Mouse (Mus musculus) embryonic facial prominence, embryonic 15.5 days (tissue): ENCODE measurements at regions not wholly inside any gene's neighbourhood (a gene's known extent, or its start where the extent isn't known, plus 50 kb on each side); places are given as distances from the start of the nearest gene placed in this dataset.

Experiments
- ATAC-seq: fragments of 200-750 bp; cut with Nextera tagmentation; 2 replicates; pipeline ENCODE4 v1.8.0; 2017; ENCODE audit warnings: low read depth, moderate TSS enrichment; ENCODE audit not compliant: insufficient number of reproducible peaks, low FRiP score, low TSS enrichment
- H3K27ac ChIP-seq: fragments of 300-500 bp; sonication (generic); replicated peaks from 2 replicates; pipeline ENCODE4 v1.5.1; 2015; ENCODE audit warnings: mild to moderate bottlenecking, inconsistent platforms
- H3K27me3 ChIP-seq: fragments of 300-500 bp; sonication (generic); 2 replicates; pipeline ENCODE4 v1.6.1; 2015; ENCODE audit warnings: inconsistent platforms
- H3K36me3 ChIP-seq: fragments of 300-500 bp; sonication (generic); 2 replicates; pipeline ENCODE4 v1.6.1; 2015; ENCODE audit warnings: mild to moderate bottlenecking, inconsistent platforms
- H3K4me1 ChIP-seq: fragments of 300-500 bp; sonication (generic); 2 replicates; pipeline ENCODE4 v1.6.1; 2015; ENCODE audit warnings: inconsistent platforms
- H3K4me2 ChIP-seq: fragments of 300-500 bp; sonication (generic); replicated peaks from 2 replicates; pipeline ENCODE4 v1.6.1; 2015; ENCODE audit warnings: mild to moderate bottlenecking, inconsistent platforms
- H3K4me3 ChIP-seq: fragments of 300-500 bp; sonication (generic); replicated peaks from 2 replicates; pipeline ENCODE4 v1.5.1; 2015; ENCODE audit warnings: mild to moderate bottlenecking, inconsistent platforms
- H3K9ac ChIP-seq: fragments of 300-500 bp; sonication (generic); 2 replicates; pipeline ENCODE4 v1.6.1; 2015; ENCODE audit warnings: inconsistent platforms
- H3K9me3 ChIP-seq: fragments of 300-500 bp; sonication (generic); replicated peaks from 2 replicates; pipeline ENCODE4 v1.6.1; 2016; ENCODE audit warnings: inconsistent platforms
- WGBS: fragments of 180-500 bp; shearing (Covaris S2); methylation state at CpG from one replicate; pipeline ENCODE4 v1.1.7; 2015; 5-methylcytosine and 5-hydroxymethylcytosine counted together

- Histone ChIP-seq H3K4me3 (no peak overlapping the region), H3K27me3 (no peaks in the 10 kb centered on the region), H3K36me3 (no peaks in the 10 kb centered on the region), H3K9me3 (no peaks in the 10 kb centered on the region), H3K4me1 (peaks cover 8% of the 10 kb centered on the region; the same call in 1 of the 2 replicates), H3K27ac (no peak overlapping the region), H3K4me2 (no peak overlapping the region), H3K9ac (no peak overlapping the region)
- WGBS, result 80% methylated on average over 4 of the region's 4 CpGs
- ATAC-seq, result no peak
Measured at GRCm38 (mm10) chr6:94792312-94792711, 92.4 kb upstream of the Lrig1 start.

DNA sequence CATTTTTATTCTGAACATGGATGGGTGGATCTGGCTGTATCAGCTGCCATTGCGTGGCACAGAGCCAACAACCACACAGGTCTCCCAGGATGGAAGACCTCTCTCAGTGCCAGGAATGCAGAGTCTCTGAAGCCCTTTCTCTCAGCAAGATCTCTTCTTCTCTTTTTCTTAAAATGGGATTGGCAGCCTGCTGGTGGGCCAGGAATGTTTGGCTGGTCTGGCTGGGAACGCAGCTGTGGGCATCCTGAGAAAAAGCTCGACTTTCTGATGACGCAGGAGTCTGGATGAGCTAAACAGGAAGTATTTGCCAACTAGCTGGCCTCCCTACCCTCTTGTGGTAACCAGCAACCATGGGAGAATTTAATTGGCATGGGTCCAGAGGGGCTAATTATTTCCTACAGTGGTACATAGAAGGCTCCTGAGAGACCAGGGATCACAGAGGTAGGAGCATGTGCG lies 89.4 kb upstream of the Lrig1 start:
- Histone ChIP-seq H3K9ac (no peak overlapping the region), H3K27me3 (no peaks in the 10 kb centered on the region), H3K36me3 (no peaks in the 10 kb centered on the region), H3K27ac (no peak overlapping the region), H3K4me2 (no peak overlapping the region), H3K9me3 (no peaks in the 10 kb centered on the region), H3K4me1 (peaks cover 8% of the 10 kb centered on the region; the same call in 1 of the 2 replicates), H3K4me3 (no peak overlapping the region)
- 38% methylated on average over 5 of the region's 5 CpGs for WGBS
- peak; percentile 51; the same call in 1 of the 2 replicates for ATAC-seq

GRCm38 (mm10) chr6:94783471-94783870 lies 83.5 kb upstream of the Lrig1 start:
- no peak overlapping the region for H3K27ac ChIP-seq
- H3K9ac ChIP-seq, result no peak overlapping the region
- no peak overlapping the region for H3K4me3 ChIP-seq
- no peaks in the 10 kb centered on the region for H3K4me1 ChIP-seq
- H3K36me3 ChIP-seq, result no peaks in the 10 kb centered on the region
- H3K27me3 ChIP-seq, result no peaks in the 10 kb centered on the region
- WGBS, result 85% methylated on average over 1 of the region's 1 CpGs
- no peak for ATAC-seq
- H3K9me3 ChIP-seq, result no peaks in the 10 kb centered on the region
- H3K4me2 ChIP-seq, result no peak overlapping the region

- no peak overlapping the region for H3K4me2 ChIP-seq
- H3K9ac ChIP-seq, result no peak overlapping the region
- no peak overlapping the region for H3K4me3 ChIP-seq
- peaks cover 17% of the 10 kb centered on the region; the same call in 1 of the 2 replicates for H3K4me1 ChIP-seq
- no peak for ATAC-seq
- H3K36me3 ChIP-seq, result no peaks in the 10 kb centered on the region
- no peaks in the 10 kb centered on the region for H3K27me3 ChIP-seq
- H3K27ac ChIP-seq, result no peak overlapping the region
- WGBS, result 66% methylated on average over 4 of the region's 4 CpGs
- no peaks in the 10 kb centered on the region for H3K9me3 ChIP-seq
Measured at GRCm38 (mm10) chr6:94780621-94781020, 80.7 kb upstream of the Lrig1 start.

DNA sequence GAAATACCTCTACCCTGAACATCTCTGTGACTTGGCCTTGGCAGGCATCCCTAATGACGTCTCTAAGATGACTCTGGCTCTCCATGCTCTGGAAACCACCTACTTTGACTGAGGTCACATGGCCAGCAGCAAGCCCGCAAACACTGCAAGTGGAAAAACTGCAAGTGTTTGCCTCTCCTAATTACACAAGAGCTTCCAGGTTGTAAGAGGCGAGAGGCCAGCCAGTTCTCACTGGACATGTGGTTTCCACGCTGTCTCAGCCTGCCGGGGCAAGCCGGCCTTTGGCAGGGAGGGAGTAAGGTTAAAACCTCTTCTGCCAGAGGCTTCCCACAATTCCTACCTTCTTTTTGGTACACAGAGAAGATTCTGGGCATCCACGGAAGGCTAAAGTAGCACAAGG lies 79.9 kb upstream of the Lrig1 start:
- 56% methylated on average over 7 of the region's 7 CpGs for WGBS

DNA sequence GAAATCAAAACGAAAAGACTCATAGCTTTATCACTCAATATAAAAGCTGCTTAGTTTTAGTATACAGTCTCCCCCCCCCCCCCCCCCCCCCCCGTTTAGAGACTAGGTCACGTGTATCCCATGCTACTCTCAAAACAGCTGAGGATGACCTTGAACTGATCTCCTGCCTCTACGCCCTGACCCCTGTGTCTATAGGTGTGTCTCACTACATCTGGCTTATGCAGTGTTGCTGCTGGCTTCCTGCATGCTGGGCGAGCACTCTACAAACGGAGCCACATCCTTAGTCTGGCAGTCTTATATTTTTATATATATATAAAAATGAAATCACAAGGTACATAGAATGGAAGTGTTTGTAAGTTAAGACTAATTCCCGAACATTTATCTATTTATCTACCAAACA lies 79.3 kb upstream of the Lrig1 start:
- H3K4me3 ChIP-seq, result no peak overlapping the region
- peaks cover 20% of the 10 kb centered on the region for H3K4me1 ChIP-seq
- H3K9ac ChIP-seq, result no peak overlapping the region
- ATAC-seq, result no peak
- H3K9me3 ChIP-seq, result no peaks in the 10 kb centered on the region
- 61% methylated on average over 7 of the region's 7 CpGs for WGBS
- H3K36me3 ChIP-seq, result no peaks in the 10 kb centered on the region
- H3K27me3 ChIP-seq, result no peaks in the 10 kb centered on the region
- no peak overlapping the region for H3K27ac ChIP-seq
- no peak overlapping the region for H3K4me2 ChIP-seq

More for the DNA sequence above, 79.9 kb upstream of the Lrig1 start:
- Histone ChIP-seq H3K36me3 (no peaks in the 10 kb centered on the region), H3K27ac (no peak overlapping the region), H3K4me1 (peaks cover 17% of the 10 kb centered on the region; the same call in 1 of the 2 replicates), H3K9ac (no peak overlapping the region), H3K27me3 (no peaks in the 10 kb centered on the region), H3K9me3 (no peaks in the 10 kb centered on the region), H3K4me2 (no peak overlapping the region), H3K4me3 (no peak overlapping the region)
- ATAC-seq, result no peak

- no peaks in the 10 kb centered on the region for H3K36me3 ChIP-seq
- no peak overlapping the region for H3K4me3 ChIP-seq
- H3K4me1 ChIP-seq, result peaks cover 24% of the 10 kb centered on the region
- no peaks in the 10 kb centered on the region for H3K27me3 ChIP-seq
- no peak for ATAC-seq
- H3K9ac ChIP-seq, result no peak overlapping the region
- no peak overlapping the region for H3K27ac ChIP-seq
- H3K9me3 ChIP-seq, result no peaks in the 10 kb centered on the region
- H3K4me2 ChIP-seq, result no peak overlapping the region
- WGBS, result 47% methylated on average over 1 of the region's 1 CpGs
Measured at GRCm38 (mm10) chr6:94778797-94779196, 78.8 kb upstream of the Lrig1 start.

- no peaks in the 10 kb centered on the region for H3K9me3 ChIP-seq
- H3K4me1 ChIP-seq, result peaks cover 35% of the 10 kb centered on the region
- H3K36me3 ChIP-seq, result no peaks in the 10 kb centered on the region
- ATAC-seq, result no peak
- WGBS, result 22% methylated on average over 4 of the region's 4 CpGs
- H3K27me3 ChIP-seq, result no peaks in the 10 kb centered on the region
- peak overlapping the region; percentile 22; the same call in 1 of the 2 replicates for H3K27ac ChIP-seq
- no peak overlapping the region for H3K4me3 ChIP-seq
- H3K4me2 ChIP-seq, result no peak overlapping the region
- no peak overlapping the region for H3K9ac ChIP-seq
Measured at GRCm38 (mm10) chr6:94776585-94776984, 76.6 kb upstream of the Lrig1 start.

- H3K9ac ChIP-seq, result no peak overlapping the region
- no peak for ATAC-seq
- 94% methylated on average over 3 of the region's 3 CpGs for WGBS
- H3K4me3 ChIP-seq, result no peak overlapping the region
- H3K36me3 ChIP-seq, result no peaks in the 10 kb centered on the region
- H3K4me2 ChIP-seq, result no peak overlapping the region
- H3K27me3 ChIP-seq, result no peaks in the 10 kb centered on the region
- H3K27ac ChIP-seq, result peak overlapping the region; percentile 81; the same call in 1 of the 2 replicates
- H3K9me3 ChIP-seq, result no peaks in the 10 kb centered on the region
- peaks cover 35% of the 10 kb centered on the region for H3K4me1 ChIP-seq
Measured at GRCm38 (mm10) chr6:94774871-94775270, 74.9 kb upstream of the Lrig1 start.

- H3K27ac ChIP-seq, result peak overlapping the region; percentile 81
- peak overlapping the region; percentile 49 for H3K4me2 ChIP-seq
- no peak overlapping the region for H3K9ac ChIP-seq
- H3K27me3 ChIP-seq, result no peaks in the 10 kb centered on the region
- H3K4me3 ChIP-seq, result peak overlapping the region; percentile 24
- WGBS, result 5% methylated on average over 27 of the region's 27 CpGs
- 0 out of 2 replicates have a peak, but pooled peaks have one; percentile 30 for ATAC-seq
- H3K4me1 ChIP-seq, result peaks cover 35% of the 10 kb centered on the region
- no peaks in the 10 kb centered on the region for H3K36me3 ChIP-seq
- H3K9me3 ChIP-seq, result no peaks in the 10 kb centered on the region
Measured at GRCm38 (mm10) chr6:94773604-94774486, 73.9 kb upstream of the Lrig1 start.

- peaks cover 35% of the 10 kb centered on the region for H3K4me1 ChIP-seq
- 33% methylated on average over 12 of the region's 12 CpGs for WGBS
- H3K4me3 ChIP-seq, result peak overlapping the region; percentile 24; the same call in 1 of the 2 replicates
- H3K27me3 ChIP-seq, result no peaks in the 10 kb centered on the region
- no peaks in the 10 kb centered on the region for H3K36me3 ChIP-seq
- H3K9me3 ChIP-seq, result no peaks in the 10 kb centered on the region
- H3K27ac ChIP-seq, result peak overlapping the region; percentile 81
- no peak for ATAC-seq
- H3K4me2 ChIP-seq, result peak overlapping the region; percentile 49
- no peak overlapping the region for H3K9ac ChIP-seq
Measured at GRCm38 (mm10) chr6:94772868-94773603, 73.1 kb upstream of the Lrig1 start.
